Mouse (Mus musculus) midbrain, embryonic 14.5 days (tissue): ENCODE measurements around the gene Tmem104. TPM values are rescaled to one million over a fixed set of nuclear protein-coding genes. Genes with fewer than 3 reads are reported as not detected.

Experiments used
- ATAC-seq: fragments of 200-750 bp; cut with Nextera tagmentation; 2 replicates; pipeline ENCODE4 v1.8.0; 2017; ENCODE audit warnings: moderate number of reproducible peaks, moderate library complexity; ENCODE audit not compliant: low FRiP score, low TSS enrichment
- DNase-seq: peaks from one replicate; pipeline ENCODE4 v3.0.0-alpha.2; 2015
- H3K27ac ChIP-seq: fragments of 300-500 bp; sonication (generic); replicated peaks from 2 replicates; pipeline ENCODE4 v1.5.1; 2014; ENCODE audit warnings: mild to moderate bottlenecking, low read depth, low read length, moderate library complexity
- H3K27me3 ChIP-seq: fragments of 300-500 bp; sonication (generic); 2 replicates; pipeline ENCODE4 v1.6.1; 2014; ENCODE audit warnings: low read length, control low read depth, mixed read lengths; ENCODE audit not compliant: control insufficient read depth, insufficient read depth
- H3K36me3 ChIP-seq: fragments of 300-500 bp; sonication (generic); 2 replicates; pipeline ENCODE4 v1.6.1; 2014; ENCODE audit warnings: low read length, control low read depth; ENCODE audit not compliant: control insufficient read depth, insufficient read depth
- H3K4me1 ChIP-seq: fragments of 300-500 bp; sonication (generic); 2 replicates; pipeline ENCODE4 v1.6.1; 2014; ENCODE audit warnings: mild to moderate bottlenecking, antibody characterized with exemption, low read length, control low read depth; ENCODE audit not compliant: control insufficient read depth, insufficient read depth
- H3K4me2 ChIP-seq: fragments of 300-500 bp; sonication (generic); 2 replicates; pipeline ENCODE4 v1.6.1; 2014; ENCODE audit warnings: mild to moderate bottlenecking, low read length, moderate library complexity
- H3K4me3 ChIP-seq: fragments of 300-500 bp; sonication (generic); replicated peaks from 2 replicates; pipeline ENCODE4 v1.5.1; 2014; ENCODE audit warnings: low read depth, low read length
- H3K9ac ChIP-seq: fragments of 300-500 bp; sonication (generic); replicated peaks from 2 replicates; pipeline ENCODE4 v1.6.1; 2014; ENCODE audit warnings: mild to moderate bottlenecking, low read length, moderate library complexity
- H3K9me3 ChIP-seq: fragments of 300-500 bp; sonication (generic); 2 replicates; pipeline ENCODE4 v1.6.1; 2016; ENCODE audit warnings: low read length, control low read depth, mixed read lengths; ENCODE audit not compliant: control insufficient read depth
- WGBS: fragments of 180-500 bp; shearing (Covaris S2); extraction: QIAGEN DNeasy Blood & Tissue Kit; methylation state at CpG from one replicate; pipeline ENCODE4 v1.1.7; 2014; 5-methylcytosine and 5-hydroxymethylcytosine counted together
- polyA plus RNA-seq: library from polyadenylated mRNA; unstranded; fragments of >200 nt; fragmentation: Nextera tagmentation; extraction: Ambion mirVana; gene quantifications from 2 replicates; pipeline ENCODE4 v1.2.1, GENCODE M21; 2014

Tmem104 gene
- polyA plus RNA-seq, 1 experiment from 2014 or later, result 14.9 TPM

DNA sequence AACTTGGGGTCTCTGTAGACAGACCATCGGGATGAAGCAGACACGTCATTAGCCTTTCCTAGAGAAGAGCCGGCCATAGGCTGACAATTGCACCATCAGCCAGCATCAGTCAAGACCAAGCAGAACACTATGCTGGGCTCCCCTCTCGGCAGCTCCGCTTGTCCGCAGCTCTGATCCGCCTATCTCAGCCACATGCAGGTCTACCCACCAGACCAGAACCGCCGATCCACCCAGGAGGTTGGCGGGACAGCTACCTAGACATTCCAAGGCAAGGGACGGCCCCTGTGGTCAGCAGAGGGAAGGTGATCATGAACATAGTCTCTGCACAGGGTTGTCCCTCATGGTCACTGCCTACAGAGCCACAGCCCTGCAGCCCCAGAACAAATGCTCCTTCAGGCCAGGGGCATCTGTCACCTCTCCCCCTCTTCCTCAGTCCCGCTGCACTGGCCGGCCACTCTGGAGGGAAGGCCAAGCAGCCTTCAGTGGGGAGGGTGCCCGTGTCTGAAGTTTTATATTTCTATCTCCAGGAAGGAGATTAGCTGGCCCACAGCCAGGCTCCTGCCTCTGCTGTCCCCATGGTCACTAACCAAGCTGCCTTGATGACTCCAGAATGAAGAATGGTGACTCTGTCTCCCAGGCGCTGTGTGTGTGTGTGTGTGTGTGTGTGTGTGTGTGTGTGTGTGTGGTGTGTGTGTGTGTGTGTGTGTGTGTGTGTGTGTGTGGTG is 47.2 kb downstream of the Tmem104 start:
- WGBS, result 69% methylated on average over 15 of the region's 15 CpGs
- Histone ChIP-seq H3K27me3 (no peaks in the 10 kb centered on the region), H3K36me3 (0 out of 2 replicates have a peak, but pooled peaks cover 3% of the 10 kb centered on the region), H3K4me3 (no peak overlapping the region), H3K4me2 (no peak overlapping the region), H3K4me1 (peaks cover 42% of the 10 kb centered on the region), H3K9ac (no peak overlapping the region), H3K9me3 (no peaks in the 10 kb centered on the region), H3K27ac (no peak overlapping the region)
- peak; percentile 20; the same call in 1 of the 2 replicates for ATAC-seq
- peak; percentile 56 for DNase-seq

DNA sequence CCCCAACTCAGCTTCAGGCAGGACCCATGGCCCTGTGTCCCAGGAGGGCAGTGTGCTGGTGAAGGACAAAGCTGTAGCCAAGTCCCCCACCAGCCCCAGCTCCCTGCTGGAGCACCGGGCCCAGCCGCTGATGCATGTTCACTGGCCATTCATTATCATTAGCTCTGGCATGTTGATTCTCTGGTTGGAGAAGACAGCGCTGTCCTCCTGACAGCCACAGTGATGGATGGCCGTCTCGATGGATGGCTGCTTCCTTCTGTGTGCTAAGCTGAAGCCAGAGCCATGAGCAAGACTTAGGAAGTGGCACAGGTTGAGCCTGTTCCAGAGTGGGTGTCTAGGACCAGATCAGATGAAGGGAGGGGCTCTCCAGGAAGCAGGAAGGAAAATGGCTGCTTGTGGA is 49.3 kb downstream of the Tmem104 start:
- WGBS, result 62% methylated on average over 5 of the region's 5 CpGs
- ATAC-seq, result no peak
- peaks cover 37% of the 10 kb centered on the region for H3K4me1 ChIP-seq
- no peaks in the 10 kb centered on the region for H3K36me3 ChIP-seq
- no peaks in the 10 kb centered on the region for H3K27me3 ChIP-seq
- H3K4me2 ChIP-seq, result no peak overlapping the region
- no peak overlapping the region for H3K9ac ChIP-seq
- H3K4me3 ChIP-seq, result no peak overlapping the region
- no peaks in the 10 kb centered on the region for H3K9me3 ChIP-seq
- no peak for DNase-seq
- H3K27ac ChIP-seq, result no peak overlapping the region

DNA sequence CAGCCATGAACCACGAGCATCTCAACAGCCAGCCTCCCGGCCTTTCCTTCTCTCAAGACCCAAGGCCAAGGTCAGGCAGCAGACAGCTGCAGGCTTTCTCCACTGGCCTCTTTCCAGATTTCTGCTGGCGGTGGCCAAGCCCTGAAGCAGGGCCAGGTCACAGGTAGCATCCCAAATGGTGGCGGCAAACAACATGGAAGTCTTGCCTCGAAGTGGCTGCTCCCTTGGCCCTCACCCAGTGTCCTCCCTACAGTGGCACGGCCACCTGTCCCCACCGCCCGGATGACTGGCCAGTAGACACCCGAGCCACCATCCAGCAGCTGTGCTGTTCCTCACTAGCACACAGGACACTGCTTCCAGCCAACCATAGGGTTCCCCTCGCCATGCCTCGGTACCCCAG is 54.1 kb downstream of the Tmem104 start:
- Histone ChIP-seq H3K27ac (no peak overlapping the region), H3K4me1 (0 out of 2 replicates have a peak, but pooled peaks cover 6% of the 10 kb centered on the region), H3K27me3 (no peaks in the 10 kb centered on the region), H3K4me3 (no peak overlapping the region), H3K9ac (no peak overlapping the region), H3K4me2 (no peak overlapping the region), H3K36me3 (peaks cover 20% of the 10 kb centered on the region), H3K9me3 (no peaks in the 10 kb centered on the region)
- ATAC-seq (no peak), DNase-seq (no peak)
- 81% methylated on average over 11 of the region's 11 CpGs for WGBS

DNA sequence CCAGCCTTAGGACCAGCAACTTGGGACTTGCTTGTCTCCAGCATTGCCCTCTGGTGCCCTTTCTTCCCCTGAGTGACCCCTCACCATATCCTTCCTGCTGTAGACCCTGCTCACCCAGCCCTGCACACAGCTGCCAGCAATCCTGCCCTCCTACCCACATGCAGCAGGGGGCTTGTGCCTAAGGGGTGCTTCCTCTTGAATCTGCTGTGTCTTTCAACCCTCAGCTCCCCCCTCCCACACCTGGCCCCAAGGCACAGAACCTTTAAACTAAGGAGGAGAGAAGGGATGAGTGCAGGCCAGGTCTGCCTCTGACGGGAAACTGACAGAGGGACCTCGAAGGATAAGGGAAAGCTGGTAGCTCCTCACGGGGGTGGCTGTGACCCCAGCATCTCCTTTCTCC is 55.5 kb downstream of the Tmem104 start:
- DNase-seq, result no peak
- H3K27me3 ChIP-seq, result no peaks in the 10 kb centered on the region; the same call in 1 of the 2 replicates

DNA sequence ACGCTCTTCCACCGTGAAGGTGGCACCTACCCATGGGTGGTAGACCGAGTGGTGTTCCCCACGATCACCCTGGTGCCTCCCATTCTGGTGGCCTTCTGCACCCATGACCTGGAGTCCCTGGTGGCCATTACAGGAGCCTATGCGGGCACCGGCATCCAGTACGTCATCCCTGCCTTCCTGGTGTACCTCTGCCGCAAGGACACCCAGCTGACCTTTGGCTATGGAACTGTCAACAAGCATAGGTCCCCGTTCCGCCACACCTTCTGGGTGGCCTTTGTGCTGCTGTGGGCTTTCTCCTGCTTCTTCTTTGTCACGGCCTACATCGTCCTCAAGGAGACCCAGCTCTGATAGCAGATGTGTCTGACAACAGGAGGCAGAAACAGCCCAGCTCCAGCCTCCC is 56.5 kb downstream of the Tmem104 start:
- peaks cover 9% of the 10 kb centered on the region for H3K27me3 ChIP-seq
- DNase-seq (no peak), ATAC-seq (no peak)
- no peak overlapping the region for H3K4me3 ChIP-seq
- peaks cover 16% of the 10 kb centered on the region; the same call in 1 of the 2 replicates for H3K4me1 ChIP-seq
- H3K27ac ChIP-seq, result no peak overlapping the region
- H3K4me2 ChIP-seq, result no peak overlapping the region
- H3K9ac ChIP-seq, result no peak overlapping the region
- H3K36me3 ChIP-seq, result peaks cover 20% of the 10 kb centered on the region
- no peaks in the 10 kb centered on the region for H3K9me3 ChIP-seq
- 89% methylated on average over 12 of the region's 12 CpGs for whole genome bisulfite sequencing

More for the DNA sequence above, 55.5 kb downstream of the Tmem104 start:
- Histone ChIP-seq H3K4me1 (peaks cover 16% of the 10 kb centered on the region; the same call in 1 of the 2 replicates), H3K4me2 (no peak overlapping the region), H3K9me3 (no peaks in the 10 kb centered on the region), H3K9ac (no peak overlapping the region), H3K36me3 (peaks cover 20% of the 10 kb centered on the region), H3K27ac (no peak overlapping the region), H3K4me3 (no peak overlapping the region)
- WGBS, result 78% methylated on average over 3 of the region's 3 CpGs
- ATAC-seq, result no peak

DNA sequence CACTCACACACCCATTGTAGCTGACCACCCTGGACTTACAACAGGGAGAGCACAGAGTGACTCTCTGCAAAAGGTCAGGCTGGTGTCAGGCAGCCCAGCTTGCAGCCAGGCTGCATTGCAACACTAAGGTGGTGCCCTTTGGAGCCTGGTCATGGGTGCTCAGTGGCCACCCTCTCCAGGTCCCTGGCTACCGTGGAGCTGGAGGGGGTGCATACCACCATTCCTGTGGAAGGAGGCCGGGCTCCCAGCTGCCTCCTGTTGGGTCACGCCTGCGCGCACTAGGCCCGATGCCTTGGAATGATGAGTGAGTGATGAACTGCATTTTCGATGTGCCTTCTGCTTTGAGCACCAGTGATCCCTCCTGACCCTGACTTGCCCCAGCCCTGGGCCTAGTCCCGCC is 57.6 kb downstream of the Tmem104 start:
- DNase-seq (no peak), ATAC-seq (no peak)
- Histone ChIP-seq H3K27ac (no peak overlapping the region), H3K9ac (no peak overlapping the region), H3K4me1 (peaks cover 19% of the 10 kb centered on the region; the same call in 1 of the 2 replicates), H3K9me3 (no peaks in the 10 kb centered on the region), H3K4me2 (no peak overlapping the region), H3K27me3 (peaks cover 19% of the 10 kb centered on the region), H3K36me3 (peaks cover 20% of the 10 kb centered on the region), H3K4me3 (no peak overlapping the region)
- WGBS, result 87% methylated on average over 8 of the region's 8 CpGs

DNA sequence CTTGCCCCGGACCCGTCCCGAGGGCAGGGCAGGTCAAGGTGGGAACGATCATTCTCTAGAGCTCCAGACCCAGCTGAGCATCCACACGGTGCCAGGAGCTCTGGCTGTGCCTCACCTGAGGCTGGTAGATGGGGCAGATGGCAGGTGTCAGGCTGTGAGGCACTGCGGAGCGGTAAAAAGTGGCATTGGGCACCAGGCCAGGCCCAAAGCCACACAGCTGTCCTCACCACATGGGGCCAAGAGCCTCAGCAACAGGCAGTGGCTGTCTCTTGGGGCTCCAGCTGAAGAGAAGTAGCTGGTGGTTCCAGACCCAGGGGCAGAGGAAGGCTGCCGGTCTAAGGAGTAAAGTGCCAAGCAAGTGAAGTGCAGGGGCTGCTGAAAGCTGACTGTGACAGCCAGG is 59.1 kb downstream of the Tmem104 start:
- Histone ChIP-seq H3K9ac (no peak overlapping the region), H3K9me3 (no peaks in the 10 kb centered on the region), H3K27ac (no peak overlapping the region), H3K36me3 (peaks cover 20% of the 10 kb centered on the region), H3K4me2 (no peak overlapping the region), H3K4me3 (no peak overlapping the region), H3K27me3 (peaks cover 33% of the 10 kb centered on the region), H3K4me1 (peaks cover 20% of the 10 kb centered on the region; the same call in 1 of the 2 replicates)
- ATAC-seq (no peak), DNase-seq (no peak)
- 71% methylated on average over 8 of the region's 8 CpGs for WGBS

DNA sequence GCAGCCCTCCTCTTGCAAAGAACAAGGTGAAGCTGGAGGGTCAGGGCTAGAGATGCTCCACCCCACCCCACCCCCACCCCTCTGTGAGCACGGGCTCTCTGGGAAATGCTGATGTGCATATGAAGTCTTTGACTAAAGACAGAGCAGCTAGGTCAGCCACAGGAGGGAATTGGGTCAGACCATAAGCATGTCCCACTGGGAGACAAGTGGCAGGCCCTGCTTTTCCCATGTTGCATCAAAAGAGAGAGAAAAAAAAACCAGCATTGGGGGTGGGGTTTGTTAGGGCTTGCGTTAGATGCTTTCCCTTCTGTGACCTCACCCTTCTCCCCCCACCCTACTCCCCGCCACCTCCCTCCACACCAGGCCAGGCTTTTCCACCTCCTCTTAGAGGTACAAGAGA is 60.0 kb downstream of the Tmem104 start:
- Histone ChIP-seq H3K9me3 (no peaks in the 10 kb centered on the region), H3K9ac (no peak overlapping the region), H3K27me3 (peaks cover 33% of the 10 kb centered on the region), H3K27ac (no peak overlapping the region), H3K36me3 (peaks cover 20% of the 10 kb centered on the region), H3K4me1 (peaks cover 17% of the 10 kb centered on the region; the same call in 1 of the 2 replicates), H3K4me2 (no peak overlapping the region), H3K4me3 (no peak overlapping the region)
- no peak for ATAC-seq
- no peak for DNase-seq
- WGBS, result 20% methylated on average over 3 of the region's 3 CpGs

DNA sequence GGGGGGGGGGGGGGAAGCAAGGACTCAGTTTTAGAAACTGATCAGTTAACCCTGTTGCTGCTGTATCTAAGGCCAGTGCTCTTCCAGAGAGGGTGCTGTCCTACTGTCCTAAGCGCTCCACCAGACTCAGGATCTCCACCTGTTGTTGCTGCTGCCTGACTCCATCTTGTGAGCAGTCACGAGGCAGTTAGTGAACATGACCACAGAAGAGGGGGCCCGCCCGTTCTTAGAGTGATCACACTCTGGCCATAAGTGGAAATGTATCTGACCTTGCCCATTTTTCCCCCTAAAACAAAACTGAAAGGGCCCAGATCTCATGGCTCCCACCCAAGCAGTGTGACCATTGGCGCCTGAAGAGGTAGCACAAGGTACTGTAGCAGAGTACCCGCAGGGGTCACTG is 60.7 kb downstream of the Tmem104 start:
- no peak overlapping the region for H3K4me3 ChIP-seq
- no peak overlapping the region for H3K27ac ChIP-seq
- WGBS, result 78% methylated on average over 6 of the region's 6 CpGs
- ATAC-seq (no peak), DNase-seq (no peak)
- H3K9me3 ChIP-seq, result no peaks in the 10 kb centered on the region
- no peak overlapping the region for H3K9ac ChIP-seq
- H3K27me3 ChIP-seq, result peaks cover 33% of the 10 kb centered on the region
- peaks cover 17% of the 10 kb centered on the region; the same call in 1 of the 2 replicates for H3K4me1 ChIP-seq
- H3K36me3 ChIP-seq, result peaks cover 20% of the 10 kb centered on the region
- no peak overlapping the region for H3K4me2 ChIP-seq
